Mouse (Mus musculus) cerebellum, adult 2 months (tissue): ENCODE data around the gene Gm45623. TPM values are rescaled to one million over a fixed set of nuclear protein-coding genes. Genes with fewer than 3 reads are reported as not detected.

Experiments
- DNase-seq, 2 experiments: peaks; one replicate each; pipeline ENCODE4 v3.0.0; 2021
- H3K27ac ChIP-seq: fragments of 200-500 bp; 2 replicates; pipeline ENCODE4 v1.5.1; 2012; ENCODE audit warnings: low read length, control low read depth, inconsistent platforms; ENCODE audit not compliant: insufficient read depth
- H3K27me3 ChIP-seq: fragments of 200-500 bp; 2 replicates; pipeline ENCODE4 v1.6.1; 2012; ENCODE audit warnings: inconsistent platforms, mild to moderate bottlenecking, low read length, moderate library complexity; ENCODE audit not compliant: control insufficient read depth, insufficient read depth
- H3K4me1 ChIP-seq: fragments of 200-500 bp; 2 replicates; pipeline ENCODE4 v1.6.1; 2011; ENCODE audit warnings: low read length; ENCODE audit not compliant: control insufficient read depth, insufficient read depth
- H3K4me3 ChIP-seq: fragments of 200-500 bp; replicated peaks from 2 replicates; pipeline ENCODE3; 2011; ENCODE audit warnings: mild to moderate bottlenecking, low read depth, low read length, control low read depth; ENCODE audit not compliant: insufficient read depth
- CTCF ChIP-seq: fragments of 200-500 bp; IDR thresholded peaks from 2 replicates; pipeline ENCODE4 v1.5.1; 2011; ENCODE audit warnings: low read depth, mild to moderate bottlenecking, control low read depth, low read length, moderate library complexity, borderline replicate concordance; ENCODE audit not compliant: insufficient read depth
- POLR2A ChIP-seq: fragments of 200-500 bp; IDR thresholded peaks from 2 replicates; pipeline ENCODE4 v1.6.1; 2011; ENCODE audit warnings: low read length, control low read depth, borderline replicate concordance; ENCODE audit not compliant: insufficient read depth
- WGBS: fragments of 180-500 bp; shearing (Covaris S2); methylation state at CpG from one replicate; pipeline ENCODE4 v1.1.7; 2018; 5-methylcytosine and 5-hydroxymethylcytosine counted together
- polyA plus RNA-seq: library from polyadenylated mRNA; depleted of rRNA; stranded (reverse); fragments of >200 nt; gene quantifications from 2 replicates; pipeline ENCODE4 v1.2.3, GENCODE M21; 2012

The Gm45623 gene
- polyA plus RNA-seq, 1 experiment: 1.6 TPM

DNA sequence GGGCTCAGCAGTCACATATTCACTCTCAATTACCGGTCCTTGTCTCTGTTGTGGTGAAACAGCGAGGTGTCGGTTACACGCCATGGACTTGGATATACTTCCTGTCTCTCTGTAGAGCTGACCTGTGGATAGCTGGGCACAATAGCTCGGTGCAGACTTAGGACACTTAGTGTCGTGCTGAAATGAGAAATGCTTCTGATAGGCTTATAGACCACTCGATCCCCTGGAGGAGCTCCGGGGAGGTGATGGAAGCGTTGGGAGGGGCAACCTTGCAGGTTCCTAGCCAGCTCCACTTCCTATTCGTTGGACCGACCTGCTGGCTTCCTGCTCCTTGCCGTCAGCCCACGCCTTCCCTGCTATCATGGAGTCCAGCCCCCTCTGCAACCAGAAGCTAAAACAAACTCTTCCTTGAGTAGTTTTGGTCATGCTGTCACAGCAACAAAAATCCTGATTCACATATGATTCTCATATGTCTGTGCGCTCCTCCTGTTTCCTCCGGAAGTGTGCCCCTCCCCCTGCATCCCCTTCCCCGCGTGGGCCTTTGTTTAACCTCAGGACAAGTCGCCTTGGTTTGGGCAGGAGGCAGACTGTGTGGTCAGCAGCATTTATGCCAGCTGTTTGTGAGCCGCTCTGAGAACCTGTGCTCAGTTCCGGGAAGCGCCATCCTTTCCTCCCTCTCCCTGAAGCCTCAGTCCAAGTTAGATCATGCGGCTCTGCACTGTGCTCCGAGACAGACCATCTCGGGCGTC, 11.8 kb upstream of the Gm45623 start:
- WGBS: 68% methylated on average over 25 of the region's 25 CpGs
- Histone ChIP-seq H3K27ac (no peak overlapping the region), H3K27me3 (no peaks in the 10 kb centered on the region), H3K4me3 (no peak overlapping the region), H3K4me1 (no peaks in the 10 kb centered on the region)
- no peak for DNase-seq
- TF ChIP-seq CTCF: no peak
- no peak for TF ChIP-seq POLR2A

DNA sequence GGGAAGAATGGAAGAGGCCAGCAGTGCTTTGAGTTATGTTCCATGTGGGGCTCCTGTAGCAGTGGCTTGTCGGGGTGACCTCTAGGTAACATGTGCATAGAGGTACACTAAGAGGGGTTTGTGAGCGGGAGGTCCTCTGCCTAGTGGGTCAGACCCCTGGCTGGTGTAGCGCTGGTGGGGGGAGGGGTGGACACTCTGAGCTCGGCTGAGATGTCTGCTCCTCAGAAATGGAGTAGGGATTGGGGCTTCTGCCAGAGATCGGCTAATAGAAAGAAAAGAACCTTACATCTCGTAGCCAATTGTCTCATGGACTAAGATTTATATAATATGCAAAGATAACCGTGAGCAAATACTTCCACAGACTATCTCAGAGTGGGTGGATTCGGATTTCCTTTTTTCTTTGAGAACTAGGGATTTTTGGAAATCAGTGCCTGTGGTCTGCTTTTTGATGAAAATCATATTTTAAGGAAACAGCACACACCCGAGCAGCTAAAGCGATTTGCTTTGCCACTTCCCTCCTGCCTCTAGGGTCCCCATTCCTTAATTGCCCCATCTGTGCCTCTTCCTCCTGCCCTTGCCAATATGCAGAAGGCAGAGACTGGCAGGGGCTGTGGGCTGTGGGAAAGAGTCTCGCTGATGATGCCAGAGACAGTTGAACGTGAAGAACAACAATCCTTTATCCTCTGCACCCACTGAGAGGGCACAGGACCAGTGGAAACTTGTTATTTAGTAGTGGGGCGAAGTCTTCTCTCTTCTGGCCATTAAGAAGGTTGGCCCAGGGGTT, 9.0 kb upstream of the Gm45623 start:
- WGBS: 21% methylated on average over 13 of the region's 13 CpGs
- Histone ChIP-seq H3K4me3 (no peak overlapping the region), H3K27me3 (no peaks in the 10 kb centered on the region), H3K4me1 (no peaks in the 10 kb centered on the region), H3K27ac (no peak overlapping the region)
- TF ChIP-seq POLR2A (no peak), CTCF (no peak)
- DNase-seq: no peak

DNA sequence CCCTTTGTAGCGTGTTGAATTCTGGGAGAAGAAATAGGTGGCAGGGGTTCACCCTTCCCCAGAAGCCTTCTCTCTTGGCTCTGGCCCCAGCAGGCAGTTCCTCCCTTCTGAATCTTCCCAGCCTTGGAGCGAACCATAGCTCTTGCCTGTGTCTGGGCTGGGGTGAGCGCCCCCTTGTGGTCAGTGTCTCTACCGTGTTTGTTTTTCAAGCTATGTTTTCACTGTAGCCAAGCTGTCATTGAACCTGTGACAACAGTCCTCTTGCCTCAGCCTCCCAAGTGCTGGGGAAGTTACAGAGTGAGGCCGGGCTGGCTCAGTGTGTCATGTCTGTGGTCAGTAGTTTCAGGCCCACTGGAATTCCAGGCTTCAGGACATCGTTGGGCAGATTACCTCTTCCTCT, 4.9 kb upstream of the Gm45623 start:
- no peaks in the 10 kb centered on the region for H3K4me1 ChIP-seq
- 31% methylated on average over 6 of the region's 6 CpGs for WGBS
- peak; percentile 57 to 73 for DNase-seq
- H3K27ac ChIP-seq: no peak overlapping the region
- no peaks in the 10 kb centered on the region; the same call in 1 of the 2 replicates for H3K27me3 ChIP-seq
- no peak for TF ChIP-seq POLR2A
- peak; percentile 82 for TF ChIP-seq CTCF
- H3K4me3 ChIP-seq: no peak overlapping the region

DNA sequence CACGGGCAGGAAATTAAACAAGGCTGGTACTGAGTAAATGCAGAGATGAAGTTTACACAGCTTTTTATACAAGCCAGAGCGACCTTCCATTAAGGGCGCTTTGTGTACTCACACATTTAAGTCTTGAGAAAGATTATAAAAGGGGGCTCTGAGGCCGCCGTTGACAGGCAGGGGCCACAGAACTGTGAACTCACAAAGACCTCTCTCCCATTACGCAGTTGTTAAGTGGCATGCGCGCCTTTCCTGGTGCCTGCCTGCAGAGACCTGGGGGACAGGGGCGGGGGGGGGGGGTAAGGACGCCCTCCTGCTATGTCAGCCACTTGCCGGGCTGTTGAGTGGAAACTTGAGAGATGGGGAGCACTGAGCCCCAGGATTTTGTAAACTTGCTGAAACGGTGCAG, 3.6 kb upstream of the Gm45623 start:
- 71% methylated on average over 12 of the region's 12 CpGs for WGBS
- no peaks in the 10 kb centered on the region for H3K4me1 ChIP-seq

DNA sequence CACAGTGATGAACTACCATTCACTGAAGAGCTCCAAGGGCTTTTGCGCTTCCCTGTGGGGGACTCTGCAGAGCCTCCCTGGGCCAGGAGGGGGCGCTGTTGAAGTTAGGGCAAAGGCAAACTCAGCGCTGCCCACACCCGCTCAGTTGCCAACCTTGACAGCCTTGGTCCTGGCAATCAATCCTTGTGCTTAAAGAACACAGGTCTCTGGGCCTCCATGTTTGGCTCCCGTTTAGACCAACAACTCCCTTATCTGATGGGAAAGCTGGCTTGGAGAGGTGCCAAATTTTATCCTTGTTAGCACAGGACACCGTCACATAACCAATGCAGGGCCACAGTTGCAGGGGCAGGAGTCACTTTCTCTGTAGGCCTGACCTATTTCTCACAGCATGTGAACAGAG, 2.2 kb upstream of the Gm45623 start:
- Histone ChIP-seq H3K4me1 (no peaks in the 10 kb centered on the region), H3K27me3 (peaks cover 2% of the 10 kb centered on the region; the same call in 1 of the 2 replicates), H3K27ac (no peak overlapping the region), H3K4me3 (no peak overlapping the region)
- no peak for TF ChIP-seq CTCF
- 65% methylated on average over 6 of the region's 6 CpGs for WGBS
- no peak for DNase-seq

More for the DNA sequence above, 3.6 kb upstream of the Gm45623 start:
- Histone ChIP-seq H3K4me3 (no peak overlapping the region), H3K27ac (no peak overlapping the region), H3K27me3 (no peaks in the 10 kb centered on the region; the same call in 1 of the 2 replicates)
- no peak for DNase-seq
- TF ChIP-seq CTCF: no peak
- no peak for TF ChIP-seq POLR2A

DNA sequence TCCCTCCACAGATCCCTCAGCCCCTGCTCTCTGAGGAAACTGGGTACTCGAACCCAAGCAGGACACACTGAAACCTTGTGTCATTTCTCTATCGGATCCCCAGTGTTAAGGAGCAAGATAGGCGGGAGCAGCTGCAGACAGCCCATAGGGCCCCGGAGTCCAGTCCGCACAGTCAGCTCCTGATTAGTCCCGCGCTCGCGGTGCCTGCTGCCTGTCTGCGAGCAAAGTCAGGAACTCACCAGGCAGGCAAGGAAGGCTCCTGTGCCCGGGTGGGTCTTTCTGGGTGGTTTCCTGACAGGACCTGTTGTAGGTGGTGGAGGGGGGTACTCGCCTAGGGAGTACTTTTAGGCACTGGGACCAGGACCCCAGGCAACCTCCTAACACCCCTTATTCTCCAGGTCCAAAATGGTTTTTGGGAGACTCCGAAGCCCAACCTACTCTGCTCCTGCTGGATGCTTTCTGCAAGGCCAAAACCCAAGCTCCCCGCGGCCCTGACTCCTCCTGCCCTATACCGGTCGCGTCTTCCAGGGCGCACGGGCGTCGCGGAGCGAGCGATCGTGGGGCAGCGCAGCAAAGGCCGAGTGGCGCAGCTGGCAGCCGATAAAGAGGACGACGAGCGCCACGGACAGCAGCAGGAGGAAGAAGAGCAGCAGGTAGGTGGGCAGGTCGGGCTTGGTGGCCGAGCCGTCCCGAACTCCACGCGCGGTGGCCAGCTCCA, 994 bp downstream of the Gm45623 start:
- TF ChIP-seq POLR2A (no peak), CTCF (no peak)
- 3% methylated on average over 41 of the region's 41 CpGs for WGBS
- no peak for DNase-seq
- H3K4me1 ChIP-seq: no peaks in the 10 kb centered on the region
- peaks cover 2% of the 10 kb centered on the region; the same call in 1 of the 2 replicates for H3K27me3 ChIP-seq
- H3K27ac ChIP-seq: no peak overlapping the region
- H3K4me3 ChIP-seq: no peak overlapping the region

DNA sequence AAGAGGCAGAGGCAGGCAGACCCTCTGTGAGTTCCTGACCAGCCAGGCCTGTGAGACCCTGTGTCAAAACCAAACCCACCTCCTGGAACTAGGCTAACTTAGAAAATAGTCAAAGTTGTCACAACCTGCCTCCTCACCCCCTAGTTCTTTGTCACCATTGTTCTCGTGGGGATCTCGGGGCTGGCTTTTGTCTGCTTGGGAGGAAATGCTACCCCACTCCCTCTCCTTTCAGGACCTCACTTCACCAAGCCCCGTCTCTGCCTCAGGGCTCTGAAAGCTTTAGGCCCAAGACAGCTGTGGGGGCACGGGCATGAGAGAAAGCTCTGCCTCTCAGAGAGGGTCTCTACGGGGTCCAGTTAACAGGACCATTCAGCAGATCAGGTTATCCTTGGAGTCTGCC, 1.9 kb downstream of the Gm45623 start:
- no peak overlapping the region for H3K27ac ChIP-seq
- H3K4me1 ChIP-seq: no peaks in the 10 kb centered on the region
- no peak overlapping the region for H3K4me3 ChIP-seq
- 45% methylated on average over 5 of the region's 5 CpGs for WGBS
- TF ChIP-seq CTCF: no peak
- TF ChIP-seq POLR2A: no peak
- H3K27me3 ChIP-seq: peaks cover 2% of the 10 kb centered on the region; the same call in 1 of the 2 replicates
- DNase-seq: no peak

DNA sequence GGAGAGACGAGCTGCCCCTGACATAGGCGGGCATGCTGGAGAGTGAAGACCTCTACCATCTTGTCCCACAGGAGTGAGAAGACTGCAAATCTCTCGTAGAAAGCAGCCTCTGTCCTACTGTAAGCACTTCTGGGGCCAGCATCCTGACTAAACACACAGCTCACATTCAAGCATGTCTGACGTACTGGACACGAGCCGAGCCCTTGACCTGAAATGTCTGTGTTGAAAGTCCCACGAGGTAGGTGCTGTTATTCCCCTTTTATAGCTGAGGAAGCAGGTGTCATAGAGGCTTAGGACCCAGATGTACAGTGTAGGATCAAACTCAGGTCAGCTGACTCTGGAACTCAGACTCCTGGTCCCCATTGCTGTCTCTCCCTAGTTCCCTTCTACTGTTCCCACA, 4.2 kb downstream of the Gm45623 start:
- H3K27me3 ChIP-seq: peaks cover 2% of the 10 kb centered on the region; the same call in 1 of the 2 replicates
- H3K4me1 ChIP-seq: no peaks in the 10 kb centered on the region
- H3K27ac ChIP-seq: no peak overlapping the region
- TF ChIP-seq POLR2A: no peak
- no peak for TF ChIP-seq CTCF
- DNase-seq: no peak
- 83% methylated on average over 7 of the region's 7 CpGs for WGBS
- H3K4me3 ChIP-seq: no peak overlapping the region
